Comparison of ENCODE assay signal across 8 mouse cellular contexts in genomic region chr8:111717866-111718265, GRCm38 (mm10). TPM values are rescaled to one million over a fixed set of nuclear protein-coding genes. Genes with fewer than 3 reads are reported as not detected.
A peak's percentile ranks its signal among the peaks of the same experiment; 100 is the strongest.
DNase-seq lines count a peak whose midpoint lies in the region; ATAC-seq and TF ChIP-seq lines count a peak whose summit lies in the region.

No protein-coding gene starts in this region.

- H3K4me3 ChIP-seq in heart, embryonic 16.5 days (ENCODE audit: low read length) = no peak overlapping the region
- H3K4me3 ChIP-seq in limb, embryonic 14.5 days (replicated peaks; ENCODE audit: low read length) = no peak overlapping the region
- H3K4me3 ChIP-seq in midbrain, embryonic 14.5 days (replicated peaks; ENCODE audit: low read depth, low read length) = no peak overlapping the region

- H3K27me3 ChIP-seq in heart, embryonic 16.5 days (ENCODE audit: control insufficient read depth, insufficient read depth, low read length) = no peaks in the 10 kb centered on the region
- no peaks in the 10 kb centered on the region for H3K27me3 ChIP-seq in limb, embryonic 14.5 days (ENCODE audit: control insufficient read depth, insufficient read depth, low read length)
- no peaks in the 10 kb centered on the region for H3K27me3 ChIP-seq in midbrain, embryonic 14.5 days (ENCODE audit: control insufficient read depth, insufficient read depth, low read length)

- H3K9ac ChIP-seq in heart, embryonic 16.5 days (ENCODE audit: low read length) = peak overlapping the region; percentile 74
- H3K9ac ChIP-seq in limb, embryonic 14.5 days (ENCODE audit: low read depth, low read length, severe bottlenecking) = no peak overlapping the region
- H3K9ac ChIP-seq in midbrain, embryonic 14.5 days (replicated peaks; ENCODE audit: low read length) = peak overlapping the region; percentile 20; the same call in 1 of the 2 replicates

- peak; percentile 67 to 72 for DNase-seq in heart, adult 18-20 months
- no peak for DNase-seq in heart, adult 8-10 months (ENCODE audit: low spot score)
- peak; percentile 58 to 65 for DNase-seq in cerebellum, postnatal 25 days
- DNase-seq in limb, embryonic 14.5 days (ENCODE audit: low spot score) = no peak
- DNase-seq in midbrain, embryonic 14.5 days = peak; percentile 42
- no peak for DNase-seq in thymus, postnatal 10 days (ENCODE audit: low spot score in 2 of 2)
- DNase-seq in retina, postnatal 1 day = no peak

- H3K4me1 ChIP-seq in heart, embryonic 16.5 days (ENCODE audit: control insufficient read depth, insufficient read depth, low read length) = peaks cover 50% of the 10 kb centered on the region
- H3K4me1 ChIP-seq in limb, embryonic 14.5 days (ENCODE audit: control insufficient read depth, insufficient read depth, low read length) = peaks cover 18% of the 10 kb centered on the region
- H3K4me1 ChIP-seq in midbrain, embryonic 14.5 days (ENCODE audit: control insufficient read depth, insufficient read depth, low read length) = peaks cover 30% of the 10 kb centered on the region

- no peaks in the 10 kb centered on the region for H3K9me3 ChIP-seq in heart, embryonic 16.5 days (replicated peaks; ENCODE audit: control insufficient read depth, low read length)
- no peaks in the 10 kb centered on the region for H3K9me3 ChIP-seq in limb, embryonic 14.5 days (ENCODE audit: control insufficient read depth, low read length)
- no peaks in the 10 kb centered on the region for H3K9me3 ChIP-seq in midbrain, embryonic 14.5 days (ENCODE audit: control insufficient read depth, low read length)

- 23% methylated on average over 6 of the region's 6 CpGs for WGBS in heart, embryonic 16.5 days
- WGBS in limb, embryonic 14.5 days = 84% methylated on average over 5 of the region's 6 CpGs
- 45% methylated on average over 6 of the region's 6 CpGs for WGBS in midbrain, embryonic 14.5 days

- peak; percentile 45 for ATAC-seq in heart, embryonic 16.5 days (replicated peaks; ENCODE audit: extremely low read depth, insufficient read depth, low FRiP score)
- no peak for ATAC-seq in limb, embryonic 14.5 days (ENCODE audit: low FRiP score, low read depth)
- ATAC-seq in midbrain, embryonic 14.5 days (ENCODE audit: low FRiP score, low TSS enrichment) = no peak

- H3K36me3 ChIP-seq in heart, embryonic 16.5 days (ENCODE audit: control insufficient read depth, insufficient read depth) = peaks cover 47% of the 10 kb centered on the region
- H3K36me3 ChIP-seq in limb, embryonic 14.5 days (ENCODE audit: control insufficient read depth, insufficient read depth, low read length) = peaks cover 68% of the 10 kb centered on the region
- peaks cover 50% of the 10 kb centered on the region for H3K36me3 ChIP-seq in midbrain, embryonic 14.5 days (ENCODE audit: control insufficient read depth, insufficient read depth, low read length)

- H3K27ac ChIP-seq in heart, embryonic 16.5 days (ENCODE audit: low read length) = peak overlapping the region; percentile 98
- peak overlapping the region; percentile 84 for H3K27ac ChIP-seq in limb, embryonic 14.5 days (replicated peaks; ENCODE audit: low read depth, low read length)
- H3K27ac ChIP-seq in midbrain, embryonic 14.5 days (replicated peaks; ENCODE audit: low read depth, low read length) = peak overlapping the region; percentile 97

- no peak for TF ChIP-seq POLR2A in limb, embryonic 14.5 days (IDR thresholded peaks at IDR 0.05; ENCODE audit: borderline replicate concordance, extremely low read depth, insufficient read depth, insufficient read length)

- H3K4me2 ChIP-seq in heart, embryonic 16.5 days (ENCODE audit: low read depth, low read length) = peak overlapping the region; percentile 54; the same call in 1 of the 2 replicates
- no peak overlapping the region for H3K4me2 ChIP-seq in limb, embryonic 14.5 days (replicated peaks; ENCODE audit: low read depth, low read length, severe bottlenecking)
- H3K4me2 ChIP-seq in midbrain, embryonic 14.5 days (ENCODE audit: low read length) = peak overlapping the region; percentile 36; the same call in 1 of the 2 replicates

RNA-seq across cellular contexts. Expression of gene Bcar1, which starts 25.7 kb away (rescaled TPM):
- 10 to 100 TPM; 18.9 to 19.1 TPM for total RNA-seq in heart, adult 18-20 months (2021)
- total RNA-seq in heart, adult 8-10 months (2022) = 10 to 100 TPM; 18.5 to 21.8 (median 19.5) TPM
- 39.8 and 46.7 TPM in 2 replicates for polyA plus RNA-seq in heart, embryonic 16.5 days (2015; fragmentation: Nextera tagmentation; extraction: Ambion mirVana)
- polyA plus RNA-seq in limb, embryonic 14.5 days (2012; rRNA removed) = 55.5 and 79.4 TPM in 2 replicates
- polyA plus RNA-seq in limb, embryonic 14.5 days (2014; fragmentation: Nextera tagmentation; extraction: Ambion mirVana) = 40.7 and 45.4 TPM in 2 replicates
- polyA plus RNA-seq in midbrain, embryonic 14.5 days (2014; fragmentation: Nextera tagmentation; extraction: Ambion mirVana) = 43.7 and 52.7 TPM in 2 replicates

RNA-seq across cellular contexts. Expression of gene Ctrb1, which starts 27.1 kb away (rescaled TPM):
- total RNA-seq in heart, adult 18-20 months (2021) = not detected
- not detected for total RNA-seq in heart, adult 8-10 months (2022)
- 0.17 and 2.1 TPM in 2 replicates for polyA plus RNA-seq in heart, embryonic 16.5 days (2015; fragmentation: Nextera tagmentation; extraction: Ambion mirVana)
- 0.10 and 0.91 TPM in 2 replicates for polyA plus RNA-seq in limb, embryonic 14.5 days (2012; rRNA removed)
- not detected in 2 replicates for polyA plus RNA-seq in limb, embryonic 14.5 days (2014; fragmentation: Nextera tagmentation; extraction: Ambion mirVana)
- polyA plus RNA-seq in midbrain, embryonic 14.5 days (2014; fragmentation: Nextera tagmentation; extraction: Ambion mirVana) = not detected in 2 replicates

Comparison
In these comparisons a context has a peak if more than half of its experiments do, and no peak if none do; other contexts are left out.
1. DNase-seq: peak in heart, adult 18-20 months (2 of 2), cerebellum, postnatal 25 days (2 of 2) and midbrain, embryonic 14.5 days (single experiment); none in heart, adult 8-10 months (single experiment), limb, embryonic 14.5 days (single experiment), thymus, postnatal 10 days (0 of 2) and retina, postnatal 1 day (single experiment).
2. Peak in every context shown above with its lines, with median percentiles within 50 percentile points of each other: H3K27ac ChIP-seq.